Mouse (Mus musculus): ENCODE measurements around the gene Cd180. TPM values are rescaled to one million over a fixed set of nuclear protein-coding genes. Genes with fewer than 3 reads are reported as not detected.

The Cd180 gene
- polyA plus RNA-seq (2014; fragmentation: Nextera tagmentation; extraction: Ambion mirVana), result 0.67 and 0.84 TPM in 2 replicates

- H3K4me3 ChIP-seq (ENCODE audit: low read depth, low read length), result no peak within 1 kb of the TSS
- H3K4me2 ChIP-seq, result no peak within 1 kb of the TSS
- ATAC-seq (ENCODE audit: low FRiP score), result no peak
- DNase-seq (ENCODE audit: low spot score, missing footprints), result no peak
- no peaks in the 10 kb centered on the region for H3K27me3 ChIP-seq (ENCODE audit: control insufficient read depth, insufficient read depth, low read length)
- WGBS, result 91% methylated on average over 8 of the region's 8 CpGs
- H3K9ac ChIP-seq (ENCODE audit: low read length), result no peak within 1 kb of the TSS
- no peak within 1 kb of the TSS for H3K27ac ChIP-seq (ENCODE audit: low read depth, low read length)
- no peaks in the 10 kb centered on the region; the same call in 1 of the 2 replicates for H3K4me1 ChIP-seq (ENCODE audit: control insufficient read depth, insufficient read depth, low read length)
- H3K36me3 ChIP-seq (ENCODE audit: control insufficient read depth, insufficient read depth, low read length), result no peaks in the 10 kb centered on the region
- no peaks in the 10 kb centered on the region for H3K9me3 ChIP-seq (ENCODE audit: control insufficient read depth, low read length)
Measured at GRCm38 (mm10) chr13:102693341-102693801, at the start of gene Cd180. Gene Cd180 (plus strand): TSS chr13:102693558.

GRCm38 (mm10) chr13:102644344-102644743 is 49.0 kb upstream of the Cd180 start:
- DNase-seq (ENCODE audit: low spot score, missing footprints) (no peak), ATAC-seq (ENCODE audit: low FRiP score) (peak; percentile 27; the same call in 1 of the 2 replicates)
- 49% methylated on average over 8 of the region's 8 CpGs for WGBS
- Histone ChIP-seq H3K4me1 (ENCODE audit: control insufficient read depth, insufficient read depth, low read length) (no peaks in the 10 kb centered on the region; the same call in 1 of the 2 replicates), H3K27me3 (ENCODE audit: control insufficient read depth, insufficient read depth, low read length) (no peaks in the 10 kb centered on the region; the same call in none of the 2 replicates), H3K9me3 (ENCODE audit: control insufficient read depth, low read length) (no peaks in the 10 kb centered on the region), H3K4me3 (ENCODE audit: low read depth, low read length) (no peak overlapping the region), H3K9ac (ENCODE audit: low read length) (no peak overlapping the region), H3K4me2 (no peak overlapping the region; the same call in 1 of the 2 replicates), H3K27ac (ENCODE audit: low read depth, low read length) (no peak overlapping the region), H3K36me3 (ENCODE audit: control insufficient read depth, insufficient read depth, low read length) (no peaks in the 10 kb centered on the region)

DNA sequence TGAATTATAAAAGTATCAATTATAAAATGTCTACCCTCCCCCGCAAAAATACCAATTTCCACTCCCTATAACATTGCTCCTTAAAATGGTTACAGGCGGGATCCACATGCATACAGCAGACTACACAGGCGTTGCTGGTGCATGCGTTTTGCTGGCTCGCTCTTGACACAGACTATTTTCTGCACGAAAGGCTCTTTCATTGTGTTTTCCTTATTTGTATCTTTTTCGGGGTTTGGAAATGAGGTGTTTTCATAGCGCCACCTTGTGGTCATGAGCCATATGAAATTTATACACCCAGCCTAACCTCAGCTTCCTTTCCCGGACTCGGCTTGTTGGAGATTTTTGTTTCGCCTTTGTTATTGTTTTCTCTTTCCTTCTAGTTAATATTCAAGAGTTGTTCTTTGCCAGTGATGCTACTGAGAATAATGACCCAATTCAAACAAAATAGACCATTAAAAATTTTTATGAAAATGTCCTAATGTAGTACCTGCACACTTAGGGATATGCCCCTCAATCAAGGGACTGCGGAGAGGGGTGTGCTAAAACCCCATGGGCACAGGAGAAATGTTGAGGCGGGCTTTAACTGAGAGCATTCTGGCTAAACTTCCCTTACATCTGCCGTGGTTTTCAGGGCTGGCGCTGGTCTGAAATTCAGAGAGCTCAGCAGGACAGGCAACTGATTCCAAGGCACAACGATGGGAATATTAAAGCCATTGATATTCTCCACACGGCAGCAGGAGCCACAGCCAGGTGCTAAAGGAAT is 48.4 kb upstream of the Cd180 start:
- ATAC-seq (ENCODE audit: low FRiP score), result peak; percentile 85
- Histone ChIP-seq H3K27ac (ENCODE audit: low read depth, low read length) (no peak overlapping the region), H3K4me3 (ENCODE audit: low read depth, low read length) (no peak overlapping the region), H3K4me2 (peak overlapping the region; percentile 21; the same call in 1 of the 2 replicates), H3K36me3 (ENCODE audit: control insufficient read depth, insufficient read depth, low read length) (no peaks in the 10 kb centered on the region), H3K9ac (ENCODE audit: low read length) (no peak overlapping the region), H3K27me3 (ENCODE audit: control insufficient read depth, insufficient read depth, low read length) (no peaks in the 10 kb centered on the region; the same call in none of the 2 replicates), H3K9me3 (ENCODE audit: control insufficient read depth, low read length) (no peaks in the 10 kb centered on the region), H3K4me1 (ENCODE audit: control insufficient read depth, insufficient read depth, low read length) (no peaks in the 10 kb centered on the region; the same call in 1 of the 2 replicates)
- 28% methylated on average over 17 of the region's 17 CpGs for WGBS
- DNase-seq (ENCODE audit: low spot score, missing footprints), result peak; percentile 97

DNA sequence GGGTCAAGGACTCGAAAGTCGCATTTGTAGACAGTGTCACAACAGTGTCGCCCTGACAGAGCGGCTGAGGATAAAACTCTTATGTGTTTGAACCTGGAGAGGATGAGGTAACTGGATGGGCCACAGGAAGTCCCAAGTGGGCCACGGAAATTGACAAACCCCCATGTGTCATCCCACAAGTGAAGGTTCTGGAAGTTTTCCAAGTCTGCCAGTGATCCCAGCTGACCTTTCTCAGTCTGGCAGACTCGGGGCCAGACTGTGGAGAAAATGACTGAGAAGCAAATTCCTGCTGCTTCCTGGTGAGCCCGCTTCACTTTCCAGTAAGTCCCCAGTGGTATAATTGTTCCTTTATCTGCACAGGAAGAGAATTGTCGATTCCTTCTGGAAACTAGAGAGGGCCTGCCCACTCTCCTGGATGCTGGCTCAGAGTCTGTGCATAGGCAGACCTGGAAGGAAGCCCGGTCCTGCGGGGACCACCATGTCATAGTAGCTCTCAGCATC is 47.0 kb upstream of the Cd180 start:
- Histone ChIP-seq H3K27me3 (ENCODE audit: control insufficient read depth, insufficient read depth, low read length) (no peaks in the 10 kb centered on the region; the same call in none of the 2 replicates), H3K9me3 (ENCODE audit: control insufficient read depth, low read length) (no peaks in the 10 kb centered on the region), H3K27ac (ENCODE audit: low read depth, low read length) (no peak overlapping the region), H3K36me3 (ENCODE audit: control insufficient read depth, insufficient read depth, low read length) (no peaks in the 10 kb centered on the region), H3K4me2 (no peak overlapping the region), H3K4me3 (ENCODE audit: low read depth, low read length) (no peak overlapping the region), H3K4me1 (ENCODE audit: control insufficient read depth, insufficient read depth, low read length) (no peaks in the 10 kb centered on the region; the same call in 1 of the 2 replicates), H3K9ac (ENCODE audit: low read length) (no peak overlapping the region)
- whole genome bisulfite sequencing, result 75% methylated on average over 10 of the region's 10 CpGs
- ATAC-seq (ENCODE audit: low FRiP score) (no peak), DNase-seq (ENCODE audit: low spot score, missing footprints) (no peak)

DNA sequence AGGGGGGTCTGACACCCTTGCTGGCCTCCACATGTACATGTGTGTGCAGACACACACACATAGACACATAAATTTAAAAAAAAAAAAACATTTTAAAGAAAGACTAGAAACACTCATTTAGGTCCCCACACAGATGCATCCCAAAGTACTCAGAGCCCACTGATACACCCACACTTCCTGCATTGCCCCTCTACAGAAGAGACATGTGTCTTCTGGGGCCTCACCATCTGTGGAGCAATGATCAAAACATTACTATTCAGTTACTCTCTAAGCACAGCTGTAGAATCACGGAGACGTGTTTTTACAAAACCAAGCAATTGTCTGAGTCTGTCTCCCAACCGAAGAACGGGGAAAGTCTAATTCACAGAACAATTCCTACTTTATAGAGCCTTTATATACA is 45.8 kb upstream of the Cd180 start:
- Histone ChIP-seq H3K4me2 (no peak overlapping the region), H3K4me1 (ENCODE audit: control insufficient read depth, insufficient read depth, low read length) (no peaks in the 10 kb centered on the region; the same call in 1 of the 2 replicates), H3K27me3 (ENCODE audit: control insufficient read depth, insufficient read depth, low read length) (no peaks in the 10 kb centered on the region; the same call in none of the 2 replicates), H3K4me3 (ENCODE audit: low read depth, low read length) (no peak overlapping the region), H3K9ac (ENCODE audit: low read length) (no peak overlapping the region), H3K9me3 (ENCODE audit: control insufficient read depth, low read length) (no peaks in the 10 kb centered on the region), H3K27ac (ENCODE audit: low read depth, low read length) (no peak overlapping the region), H3K36me3 (ENCODE audit: control insufficient read depth, insufficient read depth, low read length) (no peaks in the 10 kb centered on the region)
- DNase-seq (ENCODE audit: low spot score, missing footprints) (no peak), ATAC-seq (ENCODE audit: low FRiP score) (no peak)
- WGBS, result 81% methylated on average over 4 of the region's 4 CpGs

DNA sequence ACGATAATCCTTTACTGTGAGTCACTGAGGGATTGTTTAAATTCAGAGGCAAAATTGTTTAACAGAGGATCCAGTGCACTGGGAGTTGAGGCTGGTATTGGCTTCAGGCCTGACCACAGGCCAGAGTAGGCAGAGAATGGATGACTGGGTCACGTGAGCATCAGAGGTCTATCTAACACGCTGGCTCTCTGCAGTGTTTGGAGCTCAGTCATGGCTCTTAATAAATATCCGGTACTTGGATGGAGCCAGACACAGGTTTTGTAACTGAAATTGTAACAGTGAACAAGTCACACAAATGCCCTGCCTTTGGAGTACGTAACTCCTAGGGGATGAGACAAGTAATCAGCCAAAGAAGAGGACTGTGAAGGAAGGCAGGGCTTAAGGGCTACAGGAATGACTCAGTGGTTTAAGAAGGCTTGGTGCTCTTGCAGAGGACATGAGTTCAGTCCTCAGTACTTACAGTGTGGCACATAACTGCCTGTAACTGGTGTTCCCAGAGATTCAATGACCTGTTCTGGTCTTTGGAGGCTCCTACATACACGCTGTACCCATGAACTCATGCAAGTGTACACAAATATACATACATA is 41.0 kb upstream of the Cd180 start:
- H3K4me3 ChIP-seq (ENCODE audit: low read depth, low read length), result no peak overlapping the region
- H3K9me3 ChIP-seq (ENCODE audit: control insufficient read depth, low read length), result no peaks in the 10 kb centered on the region
- H3K4me1 ChIP-seq (ENCODE audit: control insufficient read depth, insufficient read depth, low read length), result no peaks in the 10 kb centered on the region
- H3K9ac ChIP-seq (ENCODE audit: low read length), result no peak overlapping the region
- H3K27me3 ChIP-seq (ENCODE audit: control insufficient read depth, insufficient read depth, low read length), result no peaks in the 10 kb centered on the region
- H3K36me3 ChIP-seq (ENCODE audit: control insufficient read depth, insufficient read depth, low read length), result no peaks in the 10 kb centered on the region
- WGBS, result 91% methylated on average over 6 of the region's 6 CpGs
- ATAC-seq (ENCODE audit: low FRiP score) (no peak), DNase-seq (ENCODE audit: low spot score, missing footprints) (no peak)
- H3K4me2 ChIP-seq, result no peak overlapping the region
- H3K27ac ChIP-seq (ENCODE audit: low read depth, low read length), result no peak overlapping the region

DNA sequence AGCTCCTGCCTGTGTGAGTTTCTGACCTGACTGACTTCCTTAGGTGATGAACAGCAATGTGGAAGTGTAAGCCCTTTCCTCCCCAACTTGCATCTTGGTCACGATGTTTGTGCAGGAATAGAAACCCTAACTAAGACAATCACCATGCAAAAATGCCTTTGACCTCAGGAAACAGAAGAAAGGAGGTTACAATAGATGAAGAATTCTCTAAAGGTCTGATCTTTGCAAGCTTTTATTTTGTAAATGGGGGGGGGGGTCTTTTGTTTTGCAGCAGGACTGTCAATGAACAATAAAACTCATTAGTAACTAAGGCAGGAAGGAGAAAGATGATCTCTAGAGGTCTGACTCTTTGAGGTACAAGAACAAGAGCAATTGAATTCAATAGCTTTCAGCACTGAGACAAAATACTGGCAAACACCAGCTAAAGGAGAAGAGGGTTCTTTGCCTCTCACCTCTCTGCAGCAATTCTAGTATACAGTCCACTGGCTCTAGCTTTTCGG is 38.2 kb upstream of the Cd180 start:
- ATAC-seq (ENCODE audit: low FRiP score) (no peak), DNase-seq (ENCODE audit: low spot score, missing footprints) (no peak)
- H3K27ac ChIP-seq (ENCODE audit: low read depth, low read length), result no peak overlapping the region
- no peaks in the 10 kb centered on the region for H3K4me1 ChIP-seq (ENCODE audit: control insufficient read depth, insufficient read depth, low read length)
- 73% methylated on average over 2 of the region's 2 CpGs for WGBS
- no peaks in the 10 kb centered on the region for H3K9me3 ChIP-seq (ENCODE audit: control insufficient read depth, low read length)
- no peak overlapping the region for H3K4me3 ChIP-seq (ENCODE audit: low read depth, low read length)
- H3K36me3 ChIP-seq (ENCODE audit: control insufficient read depth, insufficient read depth, low read length), result no peaks in the 10 kb centered on the region
- no peak overlapping the region for H3K9ac ChIP-seq (ENCODE audit: low read length)
- no peaks in the 10 kb centered on the region for H3K27me3 ChIP-seq (ENCODE audit: control insufficient read depth, insufficient read depth, low read length)
- H3K4me2 ChIP-seq, result no peak overlapping the region

DNA sequence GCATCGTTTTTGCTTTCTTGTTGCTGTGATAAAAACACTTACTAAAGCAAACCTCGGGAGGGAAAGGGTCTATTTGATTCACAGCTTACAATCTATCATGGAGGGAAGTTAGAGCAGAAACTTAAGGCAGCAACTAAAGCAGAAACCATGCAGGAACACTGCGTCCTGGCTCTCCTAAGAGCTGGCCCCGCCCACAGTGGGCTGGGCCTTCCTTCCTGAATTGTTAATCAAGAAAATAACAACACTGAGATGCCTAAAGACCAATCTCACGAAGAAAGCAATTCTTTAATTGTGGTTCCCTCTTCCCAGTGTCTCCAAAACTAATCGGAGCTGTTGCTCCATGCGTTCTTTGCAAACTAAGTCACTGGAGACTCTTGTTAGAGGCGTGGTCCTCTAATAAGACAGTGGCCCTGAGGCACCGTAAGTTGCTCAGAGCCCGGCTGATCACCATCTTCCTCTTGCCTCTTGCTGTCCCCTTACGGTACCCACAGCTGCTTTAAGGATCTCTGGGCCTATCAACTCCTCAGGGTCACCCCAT is 37.1 kb upstream of the Cd180 start:
- H3K9ac ChIP-seq (ENCODE audit: low read length), result no peak overlapping the region
- no peak for DNase-seq (ENCODE audit: low spot score, missing footprints)
- H3K4me1 ChIP-seq (ENCODE audit: control insufficient read depth, insufficient read depth, low read length), result no peaks in the 10 kb centered on the region
- no peaks in the 10 kb centered on the region for H3K27me3 ChIP-seq (ENCODE audit: control insufficient read depth, insufficient read depth, low read length)
- WGBS, result 72% methylated on average over 11 of the region's 11 CpGs
- no peak overlapping the region for H3K4me2 ChIP-seq
- ATAC-seq (ENCODE audit: low FRiP score), result no peak
- no peak overlapping the region for H3K27ac ChIP-seq (ENCODE audit: low read depth, low read length)
- H3K4me3 ChIP-seq (ENCODE audit: low read depth, low read length), result no peak overlapping the region
- no peaks in the 10 kb centered on the region for H3K9me3 ChIP-seq (ENCODE audit: control insufficient read depth, low read length)
- no peaks in the 10 kb centered on the region for H3K36me3 ChIP-seq (ENCODE audit: control insufficient read depth, insufficient read depth, low read length)
